Mouse (Mus musculus): ENCODE measurements around the gene S100pbp.
A peak's percentile ranks its signal among the peaks of the same experiment; 100 is the strongest.

Gene S100pbp

GRCm38 (mm10) chr4:129151276-129151811, 38.2 kb downstream of the S100pbp start:
- DNase-seq (ENCODE audit: low read depth, low spot score) = no peak

- no peak for DNase-seq (ENCODE audit: low read depth, low spot score)
Observed at GRCm38 (mm10) chr4:129149321-129149720, 40.2 kb downstream of the S100pbp start.

DNA sequence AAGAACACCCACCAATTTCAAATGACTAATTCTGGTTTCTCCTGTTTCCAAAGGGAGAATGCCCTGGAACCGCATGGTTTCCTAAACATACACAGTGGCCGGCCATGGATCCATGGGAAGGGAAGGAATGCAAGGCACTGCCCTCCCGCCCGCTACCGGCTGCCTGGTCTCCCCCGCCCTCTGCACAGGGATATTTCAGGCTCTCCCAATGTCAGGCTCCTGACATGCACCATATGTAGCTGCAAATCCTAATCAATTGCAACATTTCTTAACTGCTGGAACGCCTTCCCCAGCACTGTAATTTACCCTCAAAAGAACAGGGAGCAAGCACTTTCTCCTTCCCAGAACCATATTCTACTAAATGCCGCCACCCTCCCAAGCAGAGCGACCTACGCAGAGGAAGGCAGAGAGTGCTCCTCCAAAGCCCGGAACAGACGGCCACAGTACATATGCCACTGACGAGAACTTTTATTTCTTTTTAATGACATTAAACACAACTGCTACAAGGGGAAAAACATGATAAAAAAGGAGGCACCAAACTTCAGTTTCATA, 41.9 kb downstream of the S100pbp start:
- DNase-seq (ENCODE audit: low read depth, low spot score) = no peak

GRCm38 (mm10) chr4:129146392-129146791, 43.1 kb downstream of the S100pbp start:
- no peak for DNase-seq (ENCODE audit: low read depth, low spot score)

DNA sequence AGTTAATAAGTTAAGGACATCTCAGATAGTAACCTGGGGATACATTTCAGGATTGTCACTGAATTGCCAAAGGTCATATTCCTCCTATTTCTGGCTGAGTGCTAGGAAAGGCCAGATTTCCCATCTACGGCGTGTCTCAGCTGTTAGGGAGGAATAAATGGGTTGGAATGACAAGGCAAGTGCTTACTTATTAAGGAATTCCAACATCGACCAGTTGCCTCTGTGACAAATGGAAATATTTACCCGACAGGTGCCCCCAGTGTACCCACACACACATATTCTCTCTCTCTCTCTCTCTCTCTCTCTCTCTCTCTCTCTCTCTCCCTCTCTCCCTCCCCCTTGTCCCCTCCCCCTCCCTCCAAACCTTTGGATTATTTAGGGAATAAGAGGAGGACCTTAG, 43.6 kb downstream of the S100pbp start:
- no peak for DNase-seq (ENCODE audit: low read depth, low spot score)

DNA sequence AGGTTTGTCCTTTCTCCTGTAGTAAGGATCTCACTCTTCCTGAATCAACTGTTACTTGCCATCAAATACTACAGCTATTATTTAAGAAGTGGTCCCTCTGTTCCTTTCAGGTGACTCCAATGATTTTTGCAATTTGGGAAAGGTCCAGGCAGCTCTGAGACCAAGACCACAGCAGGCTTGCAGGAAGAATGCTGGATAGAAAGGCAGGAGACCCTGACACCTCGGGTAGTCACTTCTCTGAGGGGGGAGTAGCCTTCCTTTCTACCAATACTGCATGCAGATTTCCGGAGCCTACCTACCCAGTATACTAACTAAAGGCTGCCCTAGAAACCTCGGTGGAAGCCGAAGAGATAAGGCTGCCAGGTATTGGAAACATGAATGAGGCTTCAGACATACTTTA, 44.1 kb downstream of the S100pbp start:
- DNase-seq (ENCODE audit: low read depth, low spot score) = no peak

- DNase-seq (ENCODE audit: low read depth, low spot score) = no peak
Observed at GRCm38 (mm10) chr4:129144401-129145367, 44.8 kb downstream of the S100pbp start.

DNA sequence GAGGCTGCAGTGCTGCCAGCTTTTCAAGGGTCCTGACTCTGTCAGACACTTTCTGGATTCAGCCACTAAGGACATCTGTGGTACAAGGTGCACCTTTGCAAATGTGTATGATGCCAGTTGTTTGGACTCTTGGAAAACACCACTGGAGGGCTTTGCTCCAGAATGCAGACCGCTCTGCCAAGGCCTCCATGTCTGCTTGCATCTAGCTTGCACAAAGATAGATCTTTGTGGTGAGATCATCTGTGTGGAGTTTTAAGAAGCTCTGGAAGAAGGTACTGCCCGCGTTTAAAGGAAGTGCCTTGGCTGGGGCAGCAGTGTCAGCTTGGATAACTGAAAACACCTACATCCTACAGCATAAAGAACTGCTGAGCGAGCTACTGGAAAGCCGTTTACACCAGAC, 46.0 kb downstream of the S100pbp start:
- DNase-seq (ENCODE audit: low read depth, low spot score) = no peak

GRCm38 (mm10) chr4:129142439-129143045, 47.0 kb downstream of the S100pbp start:
- DNase-seq (ENCODE audit: low read depth, low spot score) = no peak

DNA sequence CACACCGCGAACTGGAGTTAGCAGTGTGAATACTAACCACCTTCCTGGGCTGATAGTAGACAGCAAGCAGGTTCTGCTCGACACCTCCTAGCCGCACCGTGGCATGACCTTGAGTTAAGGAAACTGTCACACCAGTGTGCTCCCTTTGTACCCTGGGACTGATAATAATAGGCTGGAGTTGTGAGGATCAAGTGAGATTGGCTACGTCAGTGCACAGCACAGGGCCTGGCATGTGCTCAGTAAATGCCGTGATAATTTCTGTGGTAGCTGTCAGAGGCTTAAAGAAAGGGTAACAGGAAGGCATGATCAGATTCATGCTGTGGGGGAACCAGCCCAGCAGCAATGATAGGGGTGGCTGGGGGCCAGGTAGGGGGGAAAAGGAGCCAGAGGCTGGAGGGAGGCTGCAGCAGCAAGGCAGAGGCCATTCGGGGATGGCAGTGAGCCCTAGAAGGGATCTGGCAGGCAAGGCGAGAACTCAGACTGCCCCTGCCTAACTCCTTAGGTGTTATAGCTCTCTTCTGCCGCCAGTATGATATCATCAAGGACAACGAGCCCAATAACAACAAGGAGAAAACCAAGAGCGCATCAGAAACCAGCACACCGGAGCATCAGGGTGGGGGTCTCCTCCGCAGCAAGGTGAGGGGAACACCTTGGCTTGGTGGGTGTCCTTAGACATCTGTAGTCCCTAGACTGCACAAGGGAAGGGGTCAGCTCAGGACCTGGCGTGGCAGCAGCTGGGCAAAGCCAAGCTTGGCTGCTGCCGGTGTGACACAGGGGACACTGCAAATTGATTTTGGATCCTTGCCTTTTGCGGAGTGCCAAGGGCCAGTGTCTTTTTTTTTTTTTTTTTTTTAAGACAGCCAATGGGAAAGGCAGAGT, 47.7 kb downstream of the S100pbp start:
- no peak for DNase-seq (ENCODE audit: low read depth, low spot score)

DNA sequence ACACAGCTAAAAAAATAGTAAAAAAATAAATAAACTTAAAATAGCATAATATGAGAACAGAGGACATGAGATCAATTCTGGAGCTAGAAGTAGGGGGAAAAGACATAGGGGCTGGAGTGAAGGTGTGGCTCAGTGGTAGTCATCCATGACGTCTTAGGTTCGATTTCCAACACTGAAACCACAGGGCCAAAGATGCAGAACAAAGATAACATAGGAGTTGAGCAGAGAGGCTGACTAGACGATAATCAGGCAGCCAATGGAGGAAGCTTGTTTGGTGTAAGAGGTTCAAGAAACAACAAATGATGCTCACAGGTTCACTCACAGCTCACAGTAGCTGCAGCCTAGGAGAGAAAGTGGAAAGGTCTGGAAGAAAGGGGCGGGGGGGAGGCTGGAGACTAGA, 48.7 kb downstream of the S100pbp start:
- DNase-seq (ENCODE audit: low read depth, low spot score) = no peak

GRCm38 (mm10) chr4:129139642-129140041, 49.9 kb downstream of the S100pbp start:
- no peak for DNase-seq (ENCODE audit: low read depth, low spot score)

- DNase-seq (ENCODE audit: low read depth, low spot score) = no peak
Observed at GRCm38 (mm10) chr4:129137392-129138321, 51.9 kb downstream of the S100pbp start.

- no peak for DNase-seq (ENCODE audit: low read depth, low spot score)
Observed at GRCm38 (mm10) chr4:129136579-129137391, 52.7 kb downstream of the S100pbp start, which contains the start of gene Fndc5. Gene Fndc5 (plus strand): TSS chr4:129136999.

DNA sequence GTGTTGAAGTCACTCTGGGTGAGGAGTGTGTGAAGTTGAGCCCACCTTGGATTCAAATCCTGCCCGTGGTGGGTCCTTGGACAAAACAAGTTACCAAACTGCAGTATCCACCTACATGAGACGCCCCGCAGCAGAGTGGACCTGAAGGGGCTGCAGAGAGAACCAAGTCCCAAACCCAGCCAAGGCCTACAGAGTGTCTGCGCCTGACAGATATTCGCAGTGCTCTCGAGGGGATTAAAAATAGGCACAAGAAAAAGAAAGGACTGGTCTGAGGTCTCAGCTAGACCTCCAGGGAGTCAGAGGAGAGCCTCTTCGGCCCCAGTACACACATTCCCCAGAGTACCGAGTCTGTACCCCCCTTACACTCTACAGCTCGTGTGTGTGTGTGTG, 53.3 kb downstream of the S100pbp start:
- DNase-seq (ENCODE audit: low read depth, low spot score) = no peak

DNA sequence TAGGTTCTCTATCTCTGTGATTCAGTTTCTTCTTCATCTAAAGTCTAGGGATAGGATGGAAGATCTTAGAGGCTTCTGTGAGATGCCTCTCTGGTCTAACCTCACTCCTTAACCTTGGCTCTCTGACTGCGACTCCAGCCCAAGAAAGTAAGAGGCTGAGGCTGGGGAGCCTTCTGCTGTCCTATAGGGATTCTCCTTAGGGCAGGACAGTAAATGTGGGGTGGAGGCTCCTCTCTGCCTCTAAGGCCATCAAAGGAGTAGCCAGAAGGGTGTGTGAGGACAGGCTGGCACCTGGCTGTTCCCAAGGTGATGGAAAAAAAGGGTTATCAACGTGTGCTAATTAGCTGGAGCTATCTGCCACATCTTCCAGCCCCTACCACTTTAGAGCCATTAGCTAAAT, 53.9 kb downstream of the S100pbp start:
- no peak for DNase-seq (ENCODE audit: low read depth, low spot score)

GRCm38 (mm10) chr4:129134799-129135585, 54.5 kb downstream of the S100pbp start:
- peak; percentile 61 for DNase-seq (ENCODE audit: low read depth, low spot score)

GRCm38 (mm10) chr4:129130755-129131303, 58.7 kb downstream of the S100pbp start:
- no peak for DNase-seq (ENCODE audit: low read depth, low spot score)
